28 mouse cellular contexts compared by ENCODE assay signal in the genomic region with DNA sequence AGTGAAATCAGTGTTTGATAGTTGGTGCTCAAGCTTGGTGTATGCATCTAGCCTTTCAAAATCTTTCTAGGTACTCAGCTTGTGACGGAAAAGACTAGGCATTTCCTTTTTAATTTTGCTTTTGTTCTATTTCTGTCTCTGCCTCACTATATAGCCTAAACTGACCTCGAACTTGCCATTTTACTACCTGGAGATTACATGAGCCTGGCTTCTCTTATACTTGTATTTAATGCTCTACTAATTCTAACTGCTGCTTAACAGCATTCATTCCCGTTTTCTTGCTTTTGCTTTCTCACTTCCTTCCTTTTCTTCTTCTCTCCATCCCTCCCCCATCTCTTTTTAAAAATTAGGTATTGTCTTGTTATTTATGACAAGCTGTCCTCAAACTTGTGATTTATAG.
"Had no signal": no experiment of that assay in that cellular context is flagged by ENCODE, and none has a peak within 500 bp of the region (broad histone marks: within the 10 kb centered on the region; RNA-seq: fewer than 3 reads in every experiment).

No protein-coding gene starts in this region.

- H3K9ac ChIP-seq: embryonic facial prominence, embryonic 12.5 days; embryonic facial prominence, embryonic 13.5 days; embryonic facial prominence, embryonic 15.5 days; forebrain, embryonic 12.5 days; forebrain, embryonic 13.5 days; forebrain, embryonic 15.5 days; forebrain, postnatal 0 days had no signal

- H3K27ac ChIP-seq: embryonic facial prominence, embryonic 10.5 days; embryonic facial prominence, embryonic 12.5 days; embryonic facial prominence, embryonic 13.5 days; embryonic facial prominence, embryonic 15.5 days; forebrain, embryonic 10.5 days; forebrain, embryonic 12.5 days; forebrain, embryonic 13.5 days; forebrain, embryonic 15.5 days; gastrocnemius, adult 2 months; heart, adult 2 months had no signal

- H3K36me3 ChIP-seq: embryonic facial prominence, embryonic 10.5 days; embryonic facial prominence, embryonic 12.5 days; embryonic facial prominence, embryonic 13.5 days; embryonic facial prominence, embryonic 15.5 days; forebrain, embryonic 10.5 days; forebrain, embryonic 12.5 days; forebrain, embryonic 15.5 days had no signal

- H3K4me2 ChIP-seq: embryonic facial prominence, embryonic 12.5 days; embryonic facial prominence, embryonic 13.5 days; embryonic facial prominence, embryonic 15.5 days; forebrain, embryonic 12.5 days; forebrain, embryonic 13.5 days; forebrain, embryonic 15.5 days had no signal

- H3K27me3 ChIP-seq: embryonic facial prominence, embryonic 12.5 days; embryonic facial prominence, embryonic 13.5 days; embryonic facial prominence, embryonic 15.5 days; forebrain, embryonic 12.5 days; forebrain, embryonic 13.5 days; forebrain, embryonic 15.5 days had no signal

- H3K4me3 ChIP-seq: embryonic facial prominence, embryonic 10.5 days; embryonic facial prominence, embryonic 12.5 days; embryonic facial prominence, embryonic 13.5 days; embryonic facial prominence, embryonic 15.5 days; erythroblast, embryonic 14.5 days; forebrain, embryonic 10.5 days; forebrain, embryonic 12.5 days; forebrain, embryonic 13.5 days; forebrain, embryonic 15.5 days; gastrocnemius, adult 2 months; heart, adult 2 months had no signal

- DNase-seq: cerebellum, adult 8-10 months; cerebellum, adult 9-10 months; cerebellum, adult 9-11 months; cerebellum, postnatal 10 days; cerebellum, postnatal 14 days; cerebellum, postnatal 25 days; cerebellum, postnatal 36 days; embryo, embryonic 11 days; forebrain, postnatal 0 days; gastrocnemius, adult 2 months; gastrocnemius, postnatal 10 days; gastrocnemius, postnatal 14 days; gastrocnemius, postnatal 25 days; gastrocnemius, postnatal 36 days; heart, adult 11 months; heart, adult 18-20 months; heart, adult 2 months had no signal

- H3K4me1 ChIP-seq: embryonic facial prominence, embryonic 13.5 days; embryonic facial prominence, embryonic 15.5 days; forebrain, embryonic 12.5 days; forebrain, embryonic 13.5 days; forebrain, embryonic 15.5 days had no signal

- ATAC-seq: forebrain, embryonic 13.5 days; forebrain, embryonic 14.5 days; forebrain, embryonic 15.5 days; forebrain, embryonic 16.5 days; forebrain, postnatal 0 days had no signal

- H3K9me3 ChIP-seq: embryonic facial prominence, embryonic 10.5 days; embryonic facial prominence, embryonic 12.5 days; embryonic facial prominence, embryonic 13.5 days; embryonic facial prominence, embryonic 15.5 days; forebrain, embryonic 10.5 days; forebrain, embryonic 12.5 days; forebrain, embryonic 13.5 days; forebrain, embryonic 15.5 days had no signal
